Mouse (Mus musculus) fibroblast of lung, adult 2 months (primary cell): ENCODE data around the gene Gpr19.

Experiments
- DNase-seq: peaks from one replicate; pipeline ENCODE4 v3.0.0-alpha.2; 2011; ENCODE audit warnings: low read depth

The Gpr19 gene

GRCm38 (mm10) chr6:134887008-134887407 lies 11.4 kb downstream of the Gpr19 start:
- DNase-seq: no peak

- DNase-seq: no peak
Measured at GRCm38 (mm10) chr6:134886475-134886874, 11.9 kb downstream of the Gpr19 start.

GRCm38 (mm10) chr6:134885515-134885914 lies 12.9 kb downstream of the Gpr19 start:
- DNase-seq: no peak

GRCm38 (mm10) chr6:134883661-134884060 lies 14.7 kb downstream of the Gpr19 start:
- DNase-seq: no peak

GRCm38 (mm10) chr6:134880046-134880445 lies 18.3 kb downstream of the Gpr19 start:
- no peak for DNase-seq

- DNase-seq: no peak
Measured at GRCm38 (mm10) chr6:134879556-134879955, 18.8 kb downstream of the Gpr19 start.

- no peak for DNase-seq
Measured at GRCm38 (mm10) chr6:134877892-134878291, 20.5 kb downstream of the Gpr19 start.

- no peak for DNase-seq
Measured at GRCm38 (mm10) chr6:134877276-134877675, 21.1 kb downstream of the Gpr19 start.

GRCm38 (mm10) chr6:134876795-134877194 lies 21.6 kb downstream of the Gpr19 start:
- DNase-seq: no peak

- no peak for DNase-seq
Measured at GRCm38 (mm10) chr6:134873018-134873417, 25.4 kb downstream of the Gpr19 start.

GRCm38 (mm10) chr6:134872236-134872635 lies 26.1 kb downstream of the Gpr19 start:
- no peak for DNase-seq

GRCm38 (mm10) chr6:134870887-134871286 lies 27.5 kb downstream of the Gpr19 start:
- DNase-seq: no peak

GRCm38 (mm10) chr6:134870209-134870742 lies 28.1 kb downstream of the Gpr19 start:
- no peak for DNase-seq

GRCm38 (mm10) chr6:134867325-134867724 lies 31.1 kb downstream of the Gpr19 start:
- no peak for DNase-seq

- no peak for DNase-seq
Measured at GRCm38 (mm10) chr6:134866113-134866512, 32.3 kb downstream of the Gpr19 start.

- peak; percentile 87 for DNase-seq
Measured at GRCm38 (mm10) chr6:134863146-134863545, 35.2 kb downstream of the Gpr19 start.

GRCm38 (mm10) chr6:134862671-134863104 lies 35.7 kb downstream of the Gpr19 start:
- peak; percentile 26 for DNase-seq

GRCm38 (mm10) chr6:134861386-134861785 lies 37.0 kb downstream of the Gpr19 start:
- DNase-seq: no peak

GRCm38 (mm10) chr6:134860275-134860674 lies 38.1 kb downstream of the Gpr19 start:
- no peak for DNase-seq

- no peak for DNase-seq
Measured at GRCm38 (mm10) chr6:134859021-134859420, 39.4 kb downstream of the Gpr19 start.

- DNase-seq: no peak
Measured at GRCm38 (mm10) chr6:134855926-134856325, 42.5 kb downstream of the Gpr19 start.

GRCm38 (mm10) chr6:134854782-134855181 lies 43.6 kb downstream of the Gpr19 start:
- no peak for DNase-seq

GRCm38 (mm10) chr6:134849985-134850384 lies 48.4 kb downstream of the Gpr19 start:
- DNase-seq: no peak

- no peak for DNase-seq
Measured at GRCm38 (mm10) chr6:134849461-134849860, 48.9 kb downstream of the Gpr19 start.
